Mouse (Mus musculus) E14TG2a.4 (cell line): ENCODE measurements around the gene Toporsl.

Experiments used
- CTCF ChIP-seq: conservative IDR thresholded peaks from 2 replicates; pipeline ENCODE4 v1.5.1; 2014; ENCODE audit warnings: low read length
- NANOG ChIP-seq: IDR thresholded peaks from 2 replicates; pipeline ENCODE4 v1.6.1; 2014; ENCODE audit warnings: borderline replicate concordance, low read length, mixed read lengths
- POU5F1 ChIP-seq: IDR thresholded peaks from 2 replicates; pipeline ENCODE4 v1.6.1; 2014; ENCODE audit warnings: low read length, borderline replicate concordance

DNA sequence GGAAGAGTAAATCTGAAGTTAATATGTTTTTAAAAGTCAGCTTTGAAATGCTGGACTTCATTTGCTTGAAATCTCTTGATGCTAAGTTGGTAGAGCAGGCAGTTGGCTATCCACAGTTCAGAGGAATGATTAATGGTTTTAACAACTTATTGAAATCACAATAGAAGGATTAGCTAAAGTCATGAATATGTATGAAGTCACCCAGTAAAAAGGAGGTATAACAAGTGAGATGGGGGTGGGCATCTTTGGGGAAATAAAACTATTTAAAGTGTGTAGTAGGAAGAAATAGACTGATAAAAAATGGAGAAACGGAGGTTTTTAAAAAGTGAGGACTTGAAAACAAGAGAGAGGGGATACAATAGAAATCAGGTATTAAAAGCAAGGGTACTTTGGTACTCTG lies 38.0 kb upstream of the Toporsl start:
- TF ChIP-seq CTCF (no peak), POU5F1 (peak; percentile 18; the same call in 1 of the 2 replicates), NANOG (no peak)
